Mouse (Mus musculus): ENCODE data around the gene Dgat2.

DNA sequence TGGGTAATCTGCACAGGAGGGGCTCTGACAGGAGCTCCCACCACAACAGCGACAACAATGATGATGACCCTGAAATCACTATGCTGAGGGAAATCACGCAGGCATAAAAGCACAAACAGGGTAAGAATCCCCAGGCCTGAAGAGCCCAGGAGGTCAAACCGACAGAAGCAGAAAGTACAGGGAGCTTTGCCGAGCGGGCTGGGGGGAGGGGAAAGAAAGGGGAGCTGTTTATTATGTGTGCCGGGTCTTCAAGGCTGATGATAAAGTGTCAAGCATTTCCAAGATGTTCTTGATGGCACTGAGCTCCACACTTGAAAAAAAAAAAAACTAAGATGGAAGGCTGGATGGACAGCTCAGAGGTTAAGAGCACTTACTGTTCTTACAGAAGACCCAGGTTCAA is 45.7 kb downstream of the Dgat2 start:
- no peak for TF ChIP-seq CTCF (IDR thresholded peaks at IDR 0.05; ENCODE audit: low read depth, low read length)
- no peak for TF ChIP-seq POLR2A (IDR thresholded peaks at IDR 0.05; ENCODE audit: borderline replicate concordance, low read depth, low read length)

All from bone marrow macrophage, adult 2 months (primary cell).